Mouse (Mus musculus) lung, embryonic 15.5 days (tissue): ENCODE results near the gene Tas1r3. TPM values are rescaled to one million over a fixed set of nuclear protein-coding genes. Genes with fewer than 3 reads are reported as not detected.

ENCODE experiments used
- ATAC-seq: fragments of 200-750 bp; cut with Nextera tagmentation; 2 replicates; pipeline ENCODE4 v1.8.0; 2017; ENCODE audit warnings: moderate number of reproducible peaks, borderline replicate concordance; ENCODE audit not compliant: low FRiP score, low TSS enrichment; ENCODE audit errors: extremely low read depth
- H3K27ac ChIP-seq: fragments of 300-500 bp; sonication (generic); 2 replicates; pipeline ENCODE4 v1.5.1; 2015; ENCODE audit warnings: moderate library complexity, mild to moderate bottlenecking, inconsistent platforms
- H3K27me3 ChIP-seq: fragments of 300-500 bp; sonication (generic); 2 replicates; pipeline ENCODE4 v1.6.1; 2015; ENCODE audit warnings: inconsistent platforms
- H3K36me3 ChIP-seq: fragments of 300-500 bp; sonication (generic); 2 replicates; pipeline ENCODE4 v1.6.1; 2015; ENCODE audit warnings: inconsistent platforms
- H3K4me1 ChIP-seq: fragments of 300-500 bp; sonication (generic); 2 replicates; pipeline ENCODE4 v1.6.1; 2015; ENCODE audit warnings: inconsistent platforms
- H3K4me2 ChIP-seq: fragments of 300-500 bp; sonication (generic); 2 replicates; pipeline ENCODE4 v1.6.1; 2015; ENCODE audit warnings: inconsistent platforms, mild to moderate bottlenecking, moderate library complexity
- H3K4me3 ChIP-seq: fragments of 300-500 bp; sonication (generic); 2 replicates; pipeline ENCODE4 v1.5.1; 2015; ENCODE audit warnings: mild to moderate bottlenecking, inconsistent platforms
- H3K9ac ChIP-seq: fragments of 300-500 bp; sonication (generic); 2 replicates; pipeline ENCODE4 v1.6.1; 2015; ENCODE audit warnings: inconsistent platforms
- H3K9me3 ChIP-seq: fragments of 300-500 bp; sonication (generic); 2 replicates; pipeline ENCODE4 v1.6.1; 2016; ENCODE audit warnings: inconsistent platforms
- WGBS: fragments of 180-500 bp; shearing (Covaris S2); methylation state at CpG from one replicate; pipeline ENCODE4 v1.1.7; 2015; 5-methylcytosine and 5-hydroxymethylcytosine counted together
- polyA plus RNA-seq: library from polyadenylated mRNA; unstranded; fragments of >200 nt; fragmentation: Nextera tagmentation; extraction: Ambion mirVana; gene quantifications from 2 replicates; pipeline ENCODE4 v1.2.1, GENCODE M21; 2015

Gene Tas1r3
- polyA plus RNA-seq, result 0.34 and 0.36 TPM in 2 replicates

- no peaks in the 10 kb centered on the region for H3K27me3 ChIP-seq
- no peak within 1 kb of the TSS for H3K4me2 ChIP-seq
- no peak for ATAC-seq
- H3K36me3 ChIP-seq, result peaks cover 33% of the 10 kb centered on the region
- no peak within 1 kb of the TSS for H3K9ac ChIP-seq
- H3K9me3 ChIP-seq, result no peaks in the 10 kb centered on the region
- peaks cover under 1% of the 10 kb centered on the region; the same call in 1 of the 2 replicates for H3K4me1 ChIP-seq
- no peak within 1 kb of the TSS for H3K27ac ChIP-seq
- 75% methylated on average over 5 of the region's 5 CpGs for WGBS
- no peak within 1 kb of the TSS for H3K4me3 ChIP-seq
These were observed at the start of gene Tas1r3 for GRCm38 (mm10) chr4:155863001-155863400. TSS of gene Tas1r3 (minus strand) at chr4:155863362.

- Histone ChIP-seq H3K9ac (no peak overlapping the region), H3K9me3 (no peaks in the 10 kb centered on the region), H3K4me3 (no peak overlapping the region), H3K27ac (no peak overlapping the region), H3K36me3 (peaks cover 16% of the 10 kb centered on the region), H3K27me3 (no peaks in the 10 kb centered on the region), H3K4me1 (no peaks in the 10 kb centered on the region), H3K4me2 (no peak overlapping the region)
- ATAC-seq, result no peak
- 89% methylated on average over 4 of the region's 4 CpGs for WGBS
These were observed 45.6 kb upstream of the Tas1r3 start for GRCm38 (mm10) chr4:155908751-155909150.

- Histone ChIP-seq H3K4me1 (no peaks in the 10 kb centered on the region), H3K9ac (no peak overlapping the region), H3K4me2 (no peak overlapping the region), H3K9me3 (no peaks in the 10 kb centered on the region), H3K27me3 (no peaks in the 10 kb centered on the region), H3K36me3 (peaks cover 19% of the 10 kb centered on the region), H3K4me3 (no peak overlapping the region), H3K27ac (no peak overlapping the region)
- WGBS, result 65% methylated on average over 7 of the region's 7 CpGs
- ATAC-seq, result no peak
These were observed 45.1 kb upstream of the Tas1r3 start for GRCm38 (mm10) chr4:155908281-155908680.

GRCm38 (mm10) chr4:155907003-155907402 is 43.8 kb upstream of the Tas1r3 start:
- no peak for ATAC-seq
- 56% methylated on average over 11 of the region's 11 CpGs for WGBS
- H3K4me2 ChIP-seq, result no peak overlapping the region

GRCm38 (mm10) chr4:155906125-155906524 is 43.0 kb upstream of the Tas1r3 start:
- H3K9ac ChIP-seq, result no peak overlapping the region
- ATAC-seq, result no peak
- no peak overlapping the region for H3K27ac ChIP-seq
- no peak overlapping the region for H3K4me3 ChIP-seq
- 0 out of 2 replicates have a peak, but pooled peaks cover 1% of the 10 kb centered on the region for H3K4me1 ChIP-seq
- H3K27me3 ChIP-seq, result no peaks in the 10 kb centered on the region
- H3K36me3 ChIP-seq, result peaks cover 31% of the 10 kb centered on the region
- H3K4me2 ChIP-seq, result no peak overlapping the region
- 79% methylated on average over 9 of the region's 9 CpGs for WGBS
- no peaks in the 10 kb centered on the region for H3K9me3 ChIP-seq

More at GRCm38 (mm10) chr4:155907003-155907402, 43.8 kb upstream of the Tas1r3 start:
- Histone ChIP-seq H3K27me3 (no peaks in the 10 kb centered on the region), H3K4me3 (no peak overlapping the region), H3K9me3 (no peaks in the 10 kb centered on the region), H3K27ac (no peak overlapping the region), H3K36me3 (peaks cover 28% of the 10 kb centered on the region), H3K4me1 (no peaks in the 10 kb centered on the region), H3K9ac (no peak overlapping the region)

- H3K36me3 ChIP-seq, result peaks cover 34% of the 10 kb centered on the region
- ATAC-seq, result no peak
- no peak overlapping the region for H3K4me3 ChIP-seq
- no peak overlapping the region for H3K4me2 ChIP-seq
- no peak overlapping the region for H3K9ac ChIP-seq
- H3K27me3 ChIP-seq, result no peaks in the 10 kb centered on the region
- H3K9me3 ChIP-seq, result no peaks in the 10 kb centered on the region
- 0 out of 2 replicates have a peak, but pooled peaks cover 6% of the 10 kb centered on the region for H3K4me1 ChIP-seq
- no peak overlapping the region for H3K27ac ChIP-seq
- 87% methylated on average over 13 of the region's 13 CpGs for WGBS
These were observed 42.5 kb upstream of the Tas1r3 start for GRCm38 (mm10) chr4:155905634-155906033.

GRCm38 (mm10) chr4:155904318-155905102 is 41.3 kb upstream of the Tas1r3 start:
- H3K4me3 ChIP-seq, result no peak overlapping the region
- H3K9ac ChIP-seq, result no peak overlapping the region
- no peak for ATAC-seq
- 88% methylated on average over 13 of the region's 13 CpGs for WGBS
- H3K4me2 ChIP-seq, result no peak overlapping the region
- H3K27me3 ChIP-seq, result no peaks in the 10 kb centered on the region
- H3K36me3 ChIP-seq, result peaks cover 42% of the 10 kb centered on the region
- H3K4me1 ChIP-seq, result 0 out of 2 replicates have a peak, but pooled peaks cover 6% of the 10 kb centered on the region
- no peaks in the 10 kb centered on the region for H3K9me3 ChIP-seq
- H3K27ac ChIP-seq, result no peak overlapping the region

GRCm38 (mm10) chr4:155903246-155903645 is 40.1 kb upstream of the Tas1r3 start:
- ATAC-seq, result no peak
- no peak overlapping the region for H3K4me3 ChIP-seq
- H3K4me1 ChIP-seq, result 0 out of 2 replicates have a peak, but pooled peaks cover 6% of the 10 kb centered on the region
- H3K27ac ChIP-seq, result no peak overlapping the region
- 91% methylated on average over 13 of the region's 13 CpGs for WGBS
- no peak overlapping the region for H3K4me2 ChIP-seq
- H3K36me3 ChIP-seq, result peaks cover 54% of the 10 kb centered on the region
- no peak overlapping the region for H3K9ac ChIP-seq
- H3K27me3 ChIP-seq, result no peaks in the 10 kb centered on the region
- H3K9me3 ChIP-seq, result no peaks in the 10 kb centered on the region

- no peak overlapping the region for H3K9ac ChIP-seq
- H3K9me3 ChIP-seq, result no peaks in the 10 kb centered on the region
- H3K4me1 ChIP-seq, result 0 out of 2 replicates have a peak, but pooled peaks cover 6% of the 10 kb centered on the region
- peaks cover 62% of the 10 kb centered on the region for H3K36me3 ChIP-seq
- no peak overlapping the region for H3K4me3 ChIP-seq
- 38% methylated on average over 3 of the region's 3 CpGs for WGBS
- peak; percentile 63 for ATAC-seq
- H3K4me2 ChIP-seq, result no peak overlapping the region
- H3K27me3 ChIP-seq, result no peaks in the 10 kb centered on the region
- H3K27ac ChIP-seq, result no peak overlapping the region; the same call in 1 of the 2 replicates
These were observed 38.0 kb upstream of the Tas1r3 start for GRCm38 (mm10) chr4:155901205-155901604.

- no peak for ATAC-seq
- no peak overlapping the region for H3K4me3 ChIP-seq
- no peaks in the 10 kb centered on the region for H3K9me3 ChIP-seq
- peaks cover 19% of the 10 kb centered on the region for H3K4me1 ChIP-seq
- no peak overlapping the region for H3K4me2 ChIP-seq
- 89% methylated on average over 7 of the region's 7 CpGs for WGBS
- peaks cover 52% of the 10 kb centered on the region for H3K36me3 ChIP-seq
- H3K9ac ChIP-seq, result no peak overlapping the region
- no peak overlapping the region for H3K27ac ChIP-seq
- no peaks in the 10 kb centered on the region for H3K27me3 ChIP-seq
These were observed 36.2 kb upstream of the Tas1r3 start for GRCm38 (mm10) chr4:155899355-155899754.

GRCm38 (mm10) chr4:155898318-155898717 is 35.2 kb upstream of the Tas1r3 start:
- no peak for ATAC-seq
- WGBS, result 100% methylated on average over 2 of the region's 2 CpGs

GRCm38 (mm10) chr4:155896461-155896860 is 33.3 kb upstream of the Tas1r3 start:
- H3K4me3 ChIP-seq, result no peak overlapping the region
- H3K9me3 ChIP-seq, result no peaks in the 10 kb centered on the region
- peaks cover 32% of the 10 kb centered on the region for H3K36me3 ChIP-seq
- H3K4me1 ChIP-seq, result peaks cover 37% of the 10 kb centered on the region
- ATAC-seq, result no peak
- H3K4me2 ChIP-seq, result no peak overlapping the region
- no peak overlapping the region for H3K27ac ChIP-seq
- 97% methylated on average over 12 of the region's 12 CpGs for WGBS
- no peaks in the 10 kb centered on the region for H3K27me3 ChIP-seq
- no peak overlapping the region for H3K9ac ChIP-seq

More at GRCm38 (mm10) chr4:155898318-155898717, 35.2 kb upstream of the Tas1r3 start:
- no peaks in the 10 kb centered on the region for H3K27me3 ChIP-seq
- H3K9ac ChIP-seq, result no peak overlapping the region
- H3K9me3 ChIP-seq, result no peaks in the 10 kb centered on the region
- peaks cover 44% of the 10 kb centered on the region for H3K36me3 ChIP-seq
- H3K27ac ChIP-seq, result no peak overlapping the region
- H3K4me2 ChIP-seq, result no peak overlapping the region
- H3K4me1 ChIP-seq, result peaks cover 29% of the 10 kb centered on the region
- no peak overlapping the region for H3K4me3 ChIP-seq
